Mouse (Mus musculus): Measurements from ENCODE around the gene Kcna2.

Gene Kcna2

GRCm38 (mm10) chr3:107103041-107103440 lies 2.1 kb downstream of the Kcna2 start:
- no peak for DNase-seq

DNA sequence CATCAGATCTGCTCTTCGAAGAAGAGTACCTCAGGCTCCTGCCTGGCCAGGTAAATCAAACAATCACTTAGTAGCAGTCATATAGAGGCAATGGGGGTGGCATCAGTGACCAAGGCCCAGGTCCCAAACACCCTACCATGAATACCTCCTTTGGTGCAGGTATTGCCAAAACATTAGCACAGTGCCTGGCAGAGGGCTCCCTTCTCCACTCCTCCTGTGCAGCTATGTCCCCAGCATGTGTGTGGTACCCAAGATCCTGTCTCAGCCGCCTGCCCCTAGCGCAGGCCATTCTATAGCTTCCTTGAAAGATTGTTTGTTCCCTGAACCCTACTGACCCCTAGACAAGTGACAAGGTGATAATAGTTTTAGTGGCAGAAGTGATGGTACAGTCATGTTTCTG lies 2.5 kb downstream of the Kcna2 start:
- no peak for DNase-seq

- no peak for DNase-seq
Observed at GRCm38 (mm10) chr3:107105986-107106385, 5.0 kb downstream of the Kcna2 start.

- no peak for DNase-seq
Observed at GRCm38 (mm10) chr3:107112498-107112897, 11.6 kb downstream of the Kcna2 start.

- no peak for DNase-seq
Observed at GRCm38 (mm10) chr3:107112932-107113659, 12.2 kb downstream of the Kcna2 start.

DNA sequence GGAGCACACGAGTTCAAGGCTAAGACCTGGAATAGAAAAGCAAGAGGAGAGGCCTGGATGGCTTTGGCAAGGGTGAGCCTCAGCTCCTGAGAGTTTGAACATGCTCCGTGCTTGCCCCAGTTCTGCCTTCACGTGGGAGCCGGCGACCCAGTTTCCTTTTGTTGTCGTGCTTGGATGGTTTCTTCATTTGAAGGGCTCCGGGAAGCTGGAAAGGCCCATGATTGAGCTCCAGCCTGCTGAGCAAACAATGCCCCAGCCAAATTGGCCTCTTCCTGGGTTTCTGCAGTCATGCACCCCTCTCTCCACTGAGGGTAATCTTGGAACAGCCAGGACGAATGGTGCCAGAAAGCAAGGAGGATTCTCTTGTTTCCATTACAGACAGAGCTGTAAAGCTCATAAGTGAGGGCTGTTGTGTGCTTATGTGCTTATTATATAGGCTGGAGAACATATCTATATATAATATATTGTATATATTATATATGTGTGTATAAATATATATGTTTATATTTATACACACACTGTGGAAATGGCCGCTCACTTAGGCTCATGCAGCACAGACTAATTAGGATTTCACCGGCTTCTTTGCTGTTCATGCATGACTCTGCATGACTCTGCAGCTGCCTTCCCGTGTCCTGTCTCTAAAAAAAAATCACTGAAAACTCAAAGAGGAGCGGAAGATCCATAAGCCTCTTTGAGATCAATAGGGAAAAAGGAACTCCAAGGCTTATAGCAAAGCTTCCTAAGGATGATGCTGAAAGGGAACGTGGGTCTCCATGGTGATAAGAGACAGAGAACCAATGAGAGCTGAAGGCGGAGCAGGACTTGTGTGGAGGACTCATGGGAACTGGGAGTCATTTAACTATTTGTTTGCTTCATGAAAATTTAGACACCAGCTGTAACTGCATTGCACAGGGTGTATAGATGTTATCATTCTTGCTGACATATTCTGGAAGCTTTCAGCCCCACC lies 13.1 kb downstream of the Kcna2 start:
- peak in 1 of 2 experiments; percentile 46 for DNase-seq

DNA sequence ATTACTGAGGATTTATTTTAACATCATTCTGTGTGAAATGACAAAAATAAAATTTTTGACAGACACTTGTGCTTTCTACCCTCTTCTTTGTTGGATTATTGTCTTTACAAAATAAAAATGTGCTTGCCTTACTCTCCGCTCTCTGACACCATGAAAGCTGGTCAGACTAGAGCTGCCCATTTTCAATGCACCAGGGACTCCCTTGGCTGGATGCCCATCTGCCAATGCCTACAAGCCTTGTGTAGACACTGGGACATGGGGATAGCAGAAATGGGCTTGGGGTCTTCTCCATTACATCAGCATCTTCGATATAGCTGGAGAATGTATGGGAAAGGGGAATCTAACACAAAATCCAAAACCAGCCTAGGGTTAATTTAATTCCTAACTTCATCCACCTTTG lies 14.0 kb downstream of the Kcna2 start:
- no peak for DNase-seq

- DNase-seq, result no peak
Observed at GRCm38 (mm10) chr3:107115746-107116145, 14.8 kb downstream of the Kcna2 start.

GRCm38 (mm10) chr3:107119864-107120564 lies 19.1 kb downstream of the Kcna2 start:
- no peak for DNase-seq

DNA sequence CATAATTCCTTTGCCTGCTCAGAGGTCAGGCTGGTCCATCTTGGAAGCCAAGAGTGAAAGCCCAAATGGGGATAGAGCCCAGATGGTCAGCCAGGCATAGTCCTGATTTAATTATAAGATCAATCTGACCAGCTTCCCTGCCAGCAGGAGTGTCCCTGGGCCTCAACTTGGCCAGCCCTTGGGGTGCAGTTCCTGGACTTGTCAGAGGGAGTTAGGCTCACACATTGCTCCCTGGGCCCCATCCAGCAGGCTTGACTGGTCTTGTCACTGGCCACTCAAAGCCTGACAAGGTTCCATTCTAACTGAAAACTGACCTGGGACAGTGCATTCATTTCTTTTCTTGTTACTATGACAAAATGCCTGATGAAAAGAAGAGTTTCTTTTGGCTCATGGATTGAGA lies 21.4 kb downstream of the Kcna2 start:
- no peak for DNase-seq

- no peak for DNase-seq
Observed at GRCm38 (mm10) chr3:107127667-107128066, 26.7 kb downstream of the Kcna2 start.

- DNase-seq, result peak; percentile 39 to 77
Observed at GRCm38 (mm10) chr3:107128421-107128820, 27.5 kb downstream of the Kcna2 start.

DNA sequence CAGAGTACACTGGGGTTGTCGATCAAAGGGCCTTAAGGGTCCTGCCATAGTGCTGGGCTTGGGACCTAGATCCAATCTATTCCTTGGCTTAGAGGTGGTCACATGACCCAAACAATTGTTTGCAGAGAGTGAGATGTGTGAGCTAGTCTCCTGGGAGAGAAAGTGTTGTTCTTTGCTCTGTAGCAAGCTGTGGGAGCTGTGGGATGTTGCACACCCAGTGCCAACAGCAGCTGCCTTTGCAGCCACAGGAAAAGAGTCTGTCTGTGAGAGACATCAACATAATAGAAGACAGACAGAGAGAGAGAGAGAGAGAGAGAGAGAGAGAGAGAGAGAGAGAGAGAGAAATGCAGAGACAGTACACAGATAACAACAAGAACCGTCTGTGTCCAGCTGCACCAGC lies 28.3 kb downstream of the Kcna2 start:
- peak in 1 of 2 experiments; percentile 41 for DNase-seq

DNA sequence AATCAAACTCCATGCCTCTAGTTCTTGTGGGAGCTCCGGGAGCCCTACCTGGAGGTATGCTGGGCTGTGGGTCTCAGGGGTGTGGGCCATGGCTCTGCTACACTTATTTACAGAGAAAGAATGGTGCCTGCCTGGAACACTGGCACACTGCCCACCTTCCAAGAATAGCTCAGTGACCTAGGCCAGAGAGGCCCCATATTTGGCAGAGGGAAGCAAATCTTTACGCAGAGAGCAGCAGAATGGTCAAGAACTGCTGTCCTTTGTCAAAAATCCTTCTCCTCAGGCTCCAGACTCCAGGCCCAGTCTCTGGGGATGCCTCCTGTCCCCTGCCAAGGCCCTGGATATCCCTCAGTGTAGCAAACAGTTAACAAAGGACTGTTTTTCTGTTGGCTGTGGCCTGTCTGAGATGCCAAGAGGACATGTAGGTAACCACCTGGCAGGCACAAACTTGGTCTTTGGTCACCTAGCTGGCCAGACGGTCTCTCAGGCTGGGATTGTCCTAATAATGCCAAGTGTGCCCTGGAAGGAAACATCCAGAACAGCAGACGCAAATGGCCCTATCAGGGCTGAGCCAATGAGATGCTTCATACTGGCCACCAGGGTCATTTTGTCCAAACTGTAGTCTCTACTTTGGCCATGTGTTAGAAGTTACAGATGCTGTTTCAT lies 29.8 kb downstream of the Kcna2 start:
- DNase-seq, result peak; percentile 37 to 60

DNA sequence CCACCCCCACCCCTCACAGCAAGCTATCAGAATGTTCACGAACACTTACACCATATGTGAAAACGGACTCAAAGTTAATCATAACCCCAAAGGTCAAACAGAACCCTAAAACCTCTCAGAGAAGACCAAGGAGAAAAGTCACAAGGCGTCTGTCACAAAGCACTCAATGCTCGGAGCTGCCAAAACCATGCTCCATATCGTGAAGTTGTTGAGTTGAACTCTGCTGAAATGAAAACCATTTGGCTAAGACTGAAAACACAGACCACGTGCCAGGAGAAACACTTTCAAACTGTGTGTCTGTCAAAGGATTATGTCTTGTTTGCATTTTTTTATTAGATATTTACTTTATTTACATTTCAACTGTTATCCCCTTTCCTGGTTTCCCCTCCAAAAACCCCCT lies 30.9 kb downstream of the Kcna2 start:
- DNase-seq, result no peak

DNA sequence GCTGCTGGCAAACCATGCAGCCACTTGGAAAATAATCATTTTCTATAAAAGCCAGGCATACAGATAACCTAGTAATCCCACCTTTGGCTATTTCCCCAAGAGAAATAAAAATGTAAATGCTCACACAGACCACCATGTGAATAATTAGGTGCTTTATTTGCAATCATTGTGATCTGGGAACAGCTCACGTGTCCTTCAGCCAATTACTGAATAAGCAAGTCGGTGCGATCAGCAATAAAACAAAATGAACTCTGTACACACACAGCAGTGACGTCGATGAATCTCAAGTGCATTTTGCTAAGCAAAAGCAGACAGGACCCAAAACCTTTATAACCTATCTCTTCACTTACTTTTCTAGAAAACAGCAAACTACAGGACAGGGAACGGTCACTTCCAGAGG lies 31.7 kb downstream of the Kcna2 start:
- no peak for DNase-seq

GRCm38 (mm10) chr3:107134457-107134856 lies 33.5 kb downstream of the Kcna2 start:
- no peak for DNase-seq

DNA sequence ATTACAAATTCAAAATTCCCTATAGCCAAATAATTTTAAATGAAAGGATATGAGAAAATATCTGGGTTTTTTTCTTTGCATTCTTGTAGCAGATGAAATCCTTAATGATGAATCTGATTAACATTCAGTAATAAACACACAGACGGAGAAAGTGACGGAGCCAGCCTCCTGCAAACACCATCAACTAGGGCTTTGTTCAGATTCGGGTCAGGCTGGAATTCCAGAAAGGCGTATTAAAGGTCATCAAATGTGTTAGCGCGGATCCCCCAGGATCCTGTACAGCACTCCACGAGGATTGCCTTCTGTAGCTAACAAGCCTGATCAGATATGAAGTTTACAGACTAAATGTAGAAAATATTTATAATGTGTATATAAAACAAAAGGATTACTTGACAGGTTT lies 46.2 kb downstream of the Kcna2 start:
- DNase-seq, result no peak

- peak; percentile 40 to 50 for DNase-seq
Observed at GRCm38 (mm10) chr3:107149006-107149405, 48.1 kb downstream of the Kcna2 start.

DNA sequence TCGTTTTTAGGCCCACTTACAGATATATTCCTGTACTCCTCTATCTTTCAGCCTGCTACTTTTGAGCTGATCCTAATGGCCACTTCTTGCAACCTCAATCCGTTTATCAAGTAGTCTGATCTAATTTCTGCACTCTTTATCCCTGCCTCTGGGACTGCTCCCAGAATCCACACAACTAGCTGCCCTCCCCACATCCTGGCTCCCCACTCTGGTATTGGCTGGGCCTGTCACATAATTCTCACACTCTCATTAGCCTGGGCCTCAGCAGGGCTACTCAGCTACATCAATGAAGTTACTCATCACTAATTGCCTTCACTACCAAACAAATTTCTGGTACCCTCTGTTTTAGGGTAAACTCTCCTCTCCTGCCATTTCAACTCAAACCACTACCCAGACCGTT lies 49.5 kb downstream of the Kcna2 start:
- no peak for DNase-seq

- no peak for DNase-seq
Observed at GRCm38 (mm10) chr3:107150872-107151540, 50.1 kb downstream of the Kcna2 start.
